Mouse (Mus musculus) cerebellum, adult 11-12 months (tissue): ENCODE data around the gene Sirt1.
"Not testable (repeated sequence)": the region's sequence is repeated elsewhere in the genome, so short reads cannot be mapped to it uniquely, and the experiment has no call there.

Experiments
- DNase-seq: peaks from one replicate; pipeline ENCODE4 v3.0.0; 2022

Sirt1 gene

GRCm38 (mm10) chr10:63381498-63382280 lies at the start of gene Sirt1:
Gene Sirt1, minus strand, starts transcription at chr10:63381704.
- peak; percentile 32 for DNase-seq

DNA sequence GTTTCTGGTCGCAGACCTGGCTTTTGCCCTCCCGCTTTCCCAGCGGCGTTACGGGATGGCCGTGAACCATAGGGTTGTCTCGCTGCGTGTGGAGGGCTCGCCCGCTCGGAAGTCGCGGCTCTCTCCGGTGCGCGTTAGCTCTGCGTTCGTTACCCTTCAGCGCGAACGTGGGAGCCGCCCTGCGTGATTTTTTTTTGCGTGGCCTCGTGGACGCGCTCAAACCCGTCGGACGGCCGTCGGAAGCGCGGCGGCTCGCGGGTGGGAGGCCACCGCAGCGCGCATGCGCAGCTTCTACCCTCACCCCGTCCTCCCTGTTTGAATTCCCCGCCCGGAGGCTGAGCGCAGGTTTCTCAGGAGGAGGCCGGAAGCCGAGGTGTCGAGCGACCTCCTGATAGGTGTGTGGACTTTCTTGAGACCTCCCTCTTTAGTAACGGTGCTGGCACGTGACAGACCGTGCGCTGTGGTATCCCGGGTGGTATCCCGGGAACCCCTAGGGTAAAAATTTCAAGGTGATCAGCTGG lies 48.3 kb upstream of the Sirt1 start, which contains the start of gene Ctnna3:
Gene Ctnna3 (plus strand): TSS at position 314 of the 521 bp plus-strand sequence.
- peak; percentile 95 for DNase-seq

GRCm38 (mm10) chr10:63429380-63429779 lies 47.9 kb upstream of the Sirt1 start:
- DNase-seq: peak; percentile 97

GRCm38 (mm10) chr10:63429023-63429340 lies 47.5 kb upstream of the Sirt1 start:
- DNase-seq: no peak

GRCm38 (mm10) chr10:63428243-63429022 lies 46.9 kb upstream of the Sirt1 start:
- DNase-seq: peak; percentile 32

- DNase-seq: no peak
Observed at GRCm38 (mm10) chr10:63427146-63427545, 45.6 kb upstream of the Sirt1 start.

DNA sequence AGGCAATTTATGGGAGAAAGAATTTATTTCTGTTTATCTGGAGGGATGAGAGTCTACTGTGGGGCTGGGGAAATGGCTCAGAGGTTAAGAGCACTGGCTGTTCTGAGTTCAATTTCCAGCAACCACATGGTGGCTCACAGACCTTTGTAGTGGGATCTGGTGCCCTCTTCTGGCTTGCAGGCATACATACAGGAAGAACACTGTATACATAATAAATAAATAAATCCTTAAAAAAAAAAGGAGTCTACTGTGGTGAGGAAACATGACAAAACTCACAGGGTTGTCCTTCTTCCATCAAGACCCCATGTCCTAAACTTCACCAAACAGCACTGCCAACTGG lies 42.9 kb upstream of the Sirt1 start:
- DNase-seq: no peak

DNA sequence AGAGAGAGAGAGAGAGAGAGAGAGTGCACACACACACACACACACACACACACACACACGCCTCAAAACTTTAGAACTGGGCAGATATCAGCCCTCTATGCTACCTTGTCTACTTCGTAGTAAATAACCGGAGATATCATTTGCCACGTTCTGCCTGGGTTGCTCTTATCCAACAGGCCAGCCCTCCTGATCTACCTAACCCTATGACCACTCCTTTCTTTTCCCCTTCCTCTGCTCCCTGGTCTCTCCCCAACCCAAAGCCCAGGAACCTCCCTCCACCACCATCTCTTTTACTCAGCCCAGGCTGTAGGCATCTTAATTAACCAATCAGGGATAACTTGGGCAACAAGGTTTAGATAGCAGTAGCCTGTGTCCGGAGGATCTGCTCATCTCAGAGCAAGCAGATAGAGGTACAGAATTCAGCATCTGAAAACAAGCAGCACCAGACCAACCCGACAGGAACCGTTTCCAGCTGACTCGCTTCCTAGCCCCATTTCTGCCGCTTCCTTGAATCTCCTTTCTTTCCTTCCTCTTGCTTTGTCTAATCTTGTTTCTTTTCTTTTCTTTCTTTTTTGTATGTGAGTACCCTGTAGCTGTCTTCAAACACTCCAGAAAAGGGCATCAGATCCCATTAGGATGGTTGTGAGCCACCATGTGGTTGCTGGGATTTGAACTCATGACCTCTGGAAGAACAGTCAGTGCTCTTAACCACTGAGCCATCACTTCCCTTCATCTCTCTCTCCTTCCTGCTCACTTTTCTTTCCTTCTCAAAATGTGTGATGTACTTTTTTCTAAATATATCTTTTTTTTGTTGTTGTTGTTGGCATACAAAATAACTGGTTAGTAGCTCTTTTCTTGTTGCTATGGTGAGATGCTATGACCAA lies 42.3 kb upstream of the Sirt1 start:
- DNase-seq: no peak

DNA sequence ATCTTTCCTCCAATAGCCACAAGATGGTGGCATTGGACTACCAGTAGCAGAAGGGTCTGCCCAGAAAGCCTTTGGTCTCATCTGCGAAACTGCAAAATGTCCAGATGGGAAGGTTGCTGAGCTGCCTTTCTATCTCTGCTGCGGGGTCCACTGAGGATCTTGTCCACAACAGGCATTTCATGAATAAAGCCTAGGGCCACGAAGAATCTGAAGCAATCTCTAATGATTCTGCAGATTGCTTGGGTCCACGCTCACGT lies 41.2 kb upstream of the Sirt1 start:
- DNase-seq: no peak

- DNase-seq: no peak
Observed at GRCm38 (mm10) chr10:63421739-63422735, 40.5 kb upstream of the Sirt1 start, which contains the start of gene Gm7075. Gene Gm7075, minus strand, starts transcription at chr10:63421789.

- no peak for DNase-seq
Observed at GRCm38 (mm10) chr10:63417061-63417460, 35.6 kb upstream of the Sirt1 start.

- no peak for DNase-seq
Observed at GRCm38 (mm10) chr10:63415850-63416249, 34.3 kb upstream of the Sirt1 start.

GRCm38 (mm10) chr10:63415287-63415686 lies 33.8 kb upstream of the Sirt1 start:
- no peak for DNase-seq

- DNase-seq: no peak
Observed at GRCm38 (mm10) chr10:63412756-63413155, 31.3 kb upstream of the Sirt1 start.

GRCm38 (mm10) chr10:63411674-63412073 lies 30.2 kb upstream of the Sirt1 start:
- not testable (repeated sequence) for DNase-seq

DNA sequence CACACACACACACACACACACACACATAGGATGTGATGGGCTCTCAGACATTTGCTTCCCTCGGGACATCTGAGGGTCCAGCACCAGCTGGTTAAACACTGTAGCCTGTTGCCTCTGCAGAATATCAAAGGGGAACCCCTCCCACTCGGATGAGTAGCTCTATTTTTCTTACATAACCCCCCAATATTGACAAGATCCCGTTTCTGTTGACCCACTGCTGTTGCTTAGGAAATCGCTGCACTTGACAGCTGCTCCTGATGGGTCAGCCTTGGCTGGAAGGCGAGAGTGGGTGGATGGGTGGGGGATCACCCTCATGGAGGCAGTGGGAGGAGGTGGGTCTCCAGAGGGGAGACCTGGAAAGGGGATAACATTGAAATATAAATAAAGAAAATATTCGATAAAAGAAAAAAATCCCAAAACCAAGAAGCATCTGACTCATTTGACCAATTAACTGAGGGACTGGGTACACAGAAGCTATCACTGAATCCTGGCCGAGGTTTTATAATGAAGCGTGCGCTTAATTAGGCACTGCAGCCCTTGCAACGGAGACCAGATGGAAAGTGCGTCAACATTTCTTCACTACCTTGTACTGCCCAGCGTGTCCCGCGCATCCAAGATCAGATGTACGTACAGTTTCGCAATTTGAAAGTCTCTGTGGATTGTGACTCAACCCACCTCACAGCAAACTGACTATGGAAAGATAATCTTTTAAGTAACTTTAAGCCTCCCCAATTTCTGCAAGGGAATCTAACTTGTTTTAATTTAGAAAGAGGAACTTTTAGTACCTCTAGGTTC lies 28.9 kb upstream of the Sirt1 start:
- no peak for DNase-seq

DNA sequence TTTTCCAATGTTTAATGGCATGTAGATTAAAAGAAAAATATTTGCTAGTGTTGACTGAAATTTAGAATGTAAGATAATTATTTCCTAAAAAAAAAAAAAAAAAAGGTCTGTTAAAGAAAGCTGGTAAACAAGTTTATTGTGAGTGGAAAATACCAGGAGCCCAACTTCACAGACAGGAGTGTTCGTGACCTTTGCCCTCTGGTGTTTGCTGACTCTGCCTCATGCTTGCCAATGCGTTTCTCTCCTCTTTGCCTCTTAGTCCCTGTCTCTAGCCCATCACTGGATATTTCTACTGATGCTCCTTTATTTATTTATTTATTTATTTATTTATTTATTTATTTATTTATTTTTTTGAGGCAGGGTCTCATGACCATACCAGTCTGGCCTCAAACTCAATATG lies 22.1 kb upstream of the Sirt1 start:
- no peak for DNase-seq

DNA sequence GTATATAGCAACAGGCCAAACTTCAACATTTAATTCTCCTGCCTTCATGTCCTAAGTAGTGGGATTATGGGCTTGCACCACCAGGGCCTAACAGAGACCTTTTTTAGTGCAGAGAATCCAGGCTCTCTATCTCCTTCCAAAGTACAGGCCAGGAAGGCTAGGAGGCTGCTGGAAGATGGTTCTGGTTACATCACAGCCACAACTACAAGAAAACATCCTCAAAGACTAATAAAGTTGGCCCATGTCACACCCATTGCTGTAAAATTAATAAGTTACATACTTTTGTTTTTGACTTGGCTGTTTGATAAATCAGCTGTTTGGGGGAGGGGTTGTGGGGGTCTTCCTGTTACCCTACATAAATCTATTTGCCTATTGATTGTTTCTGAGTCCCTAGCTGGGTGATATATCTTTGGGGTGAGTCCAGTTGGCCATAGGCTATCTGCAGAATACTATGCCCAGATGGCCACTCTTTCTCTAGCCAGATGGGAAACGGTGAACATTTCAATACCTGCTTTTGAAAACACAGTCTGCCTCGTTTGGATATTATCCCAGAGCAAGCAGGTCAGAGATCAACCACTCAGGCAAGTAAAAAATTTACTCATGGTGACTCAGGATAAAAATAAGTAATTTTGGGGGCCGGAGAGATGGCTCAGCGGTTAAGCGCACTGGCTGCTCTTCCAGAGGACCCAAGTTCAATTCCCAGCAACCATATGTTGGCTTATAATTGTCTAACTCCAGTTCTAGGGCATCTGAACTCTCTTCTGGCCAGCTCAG lies 21.4 kb upstream of the Sirt1 start:
- peak; percentile 56 for DNase-seq

GRCm38 (mm10) chr10:63396963-63397362 lies 15.5 kb upstream of the Sirt1 start:
- DNase-seq: no peak

GRCm38 (mm10) chr10:63388948-63389347 lies 7.4 kb upstream of the Sirt1 start:
- no peak for DNase-seq
